Mouse (Mus musculus): ENCODE measurements around the gene Plxnd1.

DNA sequence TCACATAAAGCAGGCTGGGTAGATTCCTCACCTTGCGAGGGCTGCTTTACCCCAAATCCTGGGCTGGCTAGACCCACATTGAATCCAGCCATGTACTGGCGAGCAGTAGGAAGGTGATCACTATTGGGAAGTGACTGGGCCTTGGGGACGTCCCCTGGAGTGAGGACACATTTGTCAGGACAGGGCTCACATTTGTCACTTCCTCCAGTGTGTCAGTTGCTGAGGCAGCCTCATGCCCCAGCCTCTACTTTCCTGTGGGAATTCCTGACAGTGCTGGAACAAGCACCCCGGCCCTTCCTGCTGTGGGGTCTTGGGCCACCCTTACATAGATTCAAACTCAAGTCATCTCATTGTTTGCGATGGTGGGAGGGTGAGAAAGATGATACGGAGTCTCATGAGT, 83.0 kb downstream of the Plxnd1 start:
- TF ChIP-seq POLR2A (IDR thresholded peaks at IDR 0.05; ENCODE audit: low read depth, low read length) (no peak), CTCF (conservative IDR thresholded peaks at IDR 0.05; ENCODE audit: insufficient read depth, insufficient read length, low read depth, low read length) (no peak)
